Mouse (Mus musculus) right cerebral cortex, postnatal 4 days (tissue): Measurements from ENCODE around the gene Mrpl14.

Source experiments
- DNase-seq: peaks from one replicate; pipeline ENCODE4 v3.0.0-alpha.2; 2022

Mrpl14 gene

GRCm38 (mm10) chr17:45686093-45686619 is at the start of gene Mrpl14:
Gene Mrpl14 (plus strand): TSS chr17:45686322.
- peak; percentile 99 for DNase-seq

DNA sequence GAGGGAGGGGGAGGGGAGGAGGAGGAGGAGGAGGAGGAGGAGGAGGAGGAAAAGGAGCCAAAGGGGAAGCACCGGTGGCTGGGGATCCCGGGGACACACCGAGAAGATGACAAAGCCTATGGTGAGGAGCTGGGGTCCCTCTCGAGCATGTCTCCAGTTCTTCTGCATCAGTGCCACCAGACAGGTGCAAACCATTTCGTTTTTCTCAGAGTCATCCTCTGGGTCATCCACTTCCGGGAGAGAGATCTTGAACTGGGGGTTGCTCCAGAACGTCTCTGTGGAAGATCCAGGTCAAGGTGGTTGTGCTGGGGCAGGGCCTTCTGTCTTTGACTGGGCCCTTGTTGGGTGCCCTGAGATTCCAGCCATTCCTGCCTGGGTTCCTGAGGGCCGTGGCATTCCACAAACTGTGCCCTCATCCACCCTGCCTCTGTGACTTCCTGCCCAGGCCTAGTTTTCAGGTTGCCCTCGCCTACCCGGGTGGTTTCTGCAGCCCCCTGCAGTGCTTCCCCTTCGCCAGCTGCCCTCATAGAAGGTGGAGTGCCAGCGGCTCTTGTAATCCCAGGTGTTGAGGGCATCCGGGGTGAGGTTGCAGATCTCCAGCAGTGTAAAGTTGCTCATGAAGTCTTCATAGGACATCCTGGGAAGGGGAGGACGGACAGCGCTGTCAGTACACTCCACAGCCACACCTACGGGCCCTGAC is 47.4 kb upstream of the Mrpl14 start:
- no peak for DNase-seq

- DNase-seq = no peak
These were observed 44.1 kb upstream of the Mrpl14 start for GRCm38 (mm10) chr17:45641981-45642380.

GRCm38 (mm10) chr17:45642701-45643100 is 43.4 kb upstream of the Mrpl14 start:
- DNase-seq = peak; percentile 81

GRCm38 (mm10) chr17:45644185-45644584 is 41.9 kb upstream of the Mrpl14 start:
- DNase-seq = no peak

GRCm38 (mm10) chr17:45653233-45653632 is 32.9 kb upstream of the Mrpl14 start:
- DNase-seq = no peak

DNA sequence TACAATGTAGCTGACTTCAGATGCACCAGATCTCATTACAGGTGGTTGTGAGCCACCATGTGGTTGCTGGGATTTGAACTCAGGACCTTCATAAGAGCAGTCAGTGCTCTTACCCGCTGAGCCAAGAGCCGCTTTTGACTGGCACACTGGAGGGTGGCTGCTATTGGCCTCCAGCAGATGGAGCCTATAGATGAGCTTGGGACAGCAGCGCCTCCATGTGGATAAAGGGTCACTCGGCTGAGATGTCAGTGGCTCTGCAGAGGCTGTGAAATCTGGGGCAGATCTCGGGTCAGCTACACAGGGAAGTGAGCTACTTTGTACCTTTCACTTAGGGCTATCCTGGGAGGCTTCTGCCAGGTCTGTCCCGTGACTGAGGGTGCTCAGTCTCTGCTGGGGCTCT is 30.3 kb upstream of the Mrpl14 start:
- no peak for DNase-seq

GRCm38 (mm10) chr17:45659225-45659624 is 26.9 kb upstream of the Mrpl14 start, which contains the start of gene Capn11:
Gene Capn11 (minus strand): TSS chr17:45659325.
- DNase-seq = no peak

GRCm38 (mm10) chr17:45663106-45663919 is 22.8 kb upstream of the Mrpl14 start:
- peak; percentile 92 for DNase-seq

GRCm38 (mm10) chr17:45664608-45665007 is 21.5 kb upstream of the Mrpl14 start:
- no peak for DNase-seq

DNA sequence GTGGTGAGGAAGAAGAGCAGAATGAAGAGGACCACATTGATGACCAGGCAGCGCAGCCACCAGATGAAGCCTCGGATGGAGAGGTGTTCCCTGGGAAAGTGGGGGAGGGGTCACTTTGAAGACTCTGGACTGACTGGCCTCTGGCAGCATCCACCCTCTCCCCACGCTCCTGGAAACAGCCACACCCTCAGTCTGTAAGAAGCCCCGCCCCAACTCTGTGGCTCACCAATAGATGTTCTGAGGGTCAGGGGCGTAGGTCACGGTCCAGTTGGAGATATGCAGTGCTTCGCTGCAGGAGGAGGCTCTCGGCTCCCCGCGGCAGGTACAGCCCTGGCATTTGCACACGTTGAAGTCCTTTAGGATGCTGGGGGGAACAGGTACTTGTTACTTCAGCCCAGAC is 20.0 kb upstream of the Mrpl14 start:
- no peak for DNase-seq

GRCm38 (mm10) chr17:45667481-45667880 is 18.6 kb upstream of the Mrpl14 start:
- no peak for DNase-seq

GRCm38 (mm10) chr17:45667986-45668385 is 18.1 kb upstream of the Mrpl14 start:
- DNase-seq = no peak

DNA sequence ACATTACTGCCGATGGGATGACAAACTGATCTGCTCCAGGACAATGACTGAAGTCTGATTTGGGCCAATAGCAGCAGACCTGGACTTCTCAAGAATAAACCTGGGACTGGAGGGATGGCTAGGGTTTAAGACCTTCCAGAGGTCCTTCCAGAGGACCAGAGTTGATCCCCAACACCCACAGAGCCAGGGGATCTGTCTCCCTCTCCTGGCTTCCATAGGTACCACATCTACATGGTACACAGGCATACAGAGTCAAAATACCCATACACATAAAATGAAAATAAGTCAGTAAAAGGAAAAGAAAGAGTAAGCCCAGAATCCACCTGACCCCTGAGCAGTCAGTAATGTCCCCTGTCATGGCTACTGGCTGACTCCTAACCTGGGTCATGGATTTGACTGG is 14.3 kb upstream of the Mrpl14 start:
- no peak for DNase-seq

GRCm38 (mm10) chr17:45672598-45672997 is 13.5 kb upstream of the Mrpl14 start:
- no peak for DNase-seq

DNA sequence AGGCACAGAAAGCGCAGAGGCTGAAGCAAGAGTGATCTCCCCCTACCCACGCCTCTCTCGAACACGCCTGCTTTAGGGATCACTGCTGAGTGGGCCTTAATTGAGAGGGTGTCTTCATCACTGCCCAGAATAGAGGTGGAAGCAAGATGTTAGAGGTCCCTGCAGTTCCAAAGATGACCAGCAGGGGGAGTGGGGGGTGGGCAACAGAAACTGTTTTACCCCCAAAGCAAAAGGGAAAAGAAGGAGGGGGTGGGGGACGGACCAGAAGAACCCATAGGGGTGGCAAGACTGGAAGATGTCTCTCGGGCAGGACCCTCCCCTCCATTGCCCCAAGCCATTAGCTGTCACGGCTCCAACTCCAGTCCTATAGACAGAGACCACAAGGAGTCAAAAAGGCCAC is 8.0 kb upstream of the Mrpl14 start:
- DNase-seq = peak; percentile 88

GRCm38 (mm10) chr17:45680391-45680980 is 5.6 kb upstream of the Mrpl14 start:
- DNase-seq = peak; percentile 53

DNA sequence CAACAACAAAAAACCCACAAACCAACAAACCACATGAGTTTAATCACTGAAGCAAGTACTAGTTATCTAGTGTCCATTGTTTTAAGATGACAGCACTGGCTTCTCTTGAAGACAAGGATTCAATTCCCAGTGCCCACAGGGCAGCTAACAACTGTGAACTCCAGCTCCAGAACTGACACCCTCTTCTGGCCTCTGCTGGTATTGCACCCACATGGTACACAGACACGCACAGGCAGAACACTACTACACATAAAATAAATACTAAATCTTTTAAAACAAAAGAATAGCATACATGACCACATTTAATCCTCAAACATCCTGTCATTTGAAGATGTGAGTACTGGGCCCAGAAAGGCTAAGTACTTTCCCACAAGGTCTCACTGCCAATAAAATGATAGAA is 4.5 kb upstream of the Mrpl14 start:
- DNase-seq = peak; percentile 53

DNA sequence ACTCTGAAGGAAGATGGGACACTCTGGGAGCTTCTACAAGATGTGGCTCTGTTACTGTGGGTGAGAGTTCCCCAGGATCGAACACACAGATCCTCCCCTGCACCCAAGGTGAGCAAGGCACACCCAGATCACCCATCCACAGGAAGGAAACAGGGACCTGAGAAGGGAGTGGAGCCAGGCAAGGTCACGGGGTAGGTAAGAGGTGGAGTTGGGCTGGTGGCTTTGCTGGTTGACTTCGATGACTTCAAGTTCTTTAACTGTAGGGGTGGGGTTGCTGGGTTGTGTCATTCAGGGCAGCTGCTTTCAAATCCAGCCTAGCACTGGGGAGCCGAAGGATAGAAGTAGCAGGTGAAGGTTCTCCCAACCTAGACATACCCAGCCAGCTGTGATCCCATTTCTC is 3.3 kb upstream of the Mrpl14 start:
- DNase-seq = no peak

DNA sequence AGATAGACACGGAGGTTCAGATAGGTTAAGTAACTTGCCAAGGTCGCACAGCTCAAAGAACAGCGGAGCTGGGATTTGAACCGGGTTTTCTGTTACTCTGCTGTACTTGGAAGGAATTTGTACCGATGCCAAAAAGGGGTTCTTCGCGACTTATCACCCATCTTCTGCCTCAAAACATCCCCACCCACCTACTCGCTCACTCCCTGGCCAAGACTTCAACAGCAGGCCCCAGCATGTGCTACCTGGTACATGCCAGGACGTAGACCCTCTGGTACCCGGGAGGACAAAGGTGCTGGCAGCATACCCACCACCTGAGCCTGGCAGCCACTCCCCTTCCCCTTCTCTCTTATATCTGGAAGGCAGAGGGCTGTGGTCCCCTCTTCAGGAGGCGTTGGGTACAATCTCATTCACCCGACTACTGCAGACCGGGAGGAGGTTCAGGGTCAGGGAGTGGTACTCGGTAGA is 1.4 kb upstream of the Mrpl14 start:
- DNase-seq = no peak

GRCm38 (mm10) chr17:45685171-45686092 is 690 bp upstream of the Mrpl14 start:
- DNase-seq = peak; percentile 63

DNA sequence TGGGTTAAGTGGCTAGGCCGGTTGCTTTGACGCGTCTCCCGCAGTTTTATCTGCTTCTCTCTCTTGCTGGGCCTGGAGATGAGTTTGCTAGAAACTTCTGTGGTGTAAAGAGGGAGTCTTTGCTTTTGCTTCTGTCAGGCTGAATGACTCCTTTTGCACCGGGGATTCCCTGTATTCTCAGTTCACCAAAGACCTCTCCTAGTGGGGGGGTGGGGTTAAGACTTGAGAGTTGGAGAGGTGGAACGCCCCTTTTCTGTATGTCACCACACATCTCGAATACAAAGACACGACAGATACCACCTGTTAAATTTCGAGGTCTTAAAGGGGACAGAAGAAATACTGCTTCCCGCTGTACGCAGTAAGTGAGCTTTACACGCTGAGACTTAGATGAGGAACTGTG is 594 bp downstream of the Mrpl14 start, which contains the start of gene Tmem63b:
Tmem63b (minus strand) TSS at position 190 of the 400 bp plus-strand sequence.
- DNase-seq = no peak
